Mouse (Mus musculus) MEL (cell line): ENCODE results near the gene Shtn1.

Source experiments
- MYC ChIP-seq: IDR thresholded peaks from 2 replicates; pipeline ENCODE4 v1.6.1; 2011; ENCODE audit warnings: low read depth, mild to moderate bottlenecking, low read length, improper control_type of control experiment, moderate library complexity
- POLR2AphosphoS2 ChIP-seq: IDR thresholded peaks from 2 replicates; pipeline ENCODE4 v1.6.1; 2011; ENCODE audit warnings: low read length, improper control_type of control experiment
- USF2 ChIP-seq, 2 experiments: IDR thresholded peaks; 2 replicates each; pipeline ENCODE4 v1.6.1; 2011 to 2012; ENCODE audit warnings: improper control_type of control experiment in 2 of 2, low read length in 2 of 2, borderline replicate concordance in 1 of 2, inconsistent platforms in 1 of 2, low read depth in 1 of 2, mild to moderate bottlenecking in 1 of 2; ENCODE audit not compliant: insufficient read depth in 1 of 2
- ZMIZ1 ChIP-seq: IDR thresholded peaks from 2 replicates; pipeline ENCODE4 v1.6.1; 2012; ENCODE audit warnings: low read depth, mild to moderate bottlenecking, inconsistent platforms, low read length, improper control_type of control experiment, moderate library complexity

- TF ChIP-seq MYC = no peak
- no peak for TF ChIP-seq ZMIZ1
- no peak for TF ChIP-seq POLR2AphosphoS2
- no peak for TF ChIP-seq USF2 (IDR thresholded peaks at IDR 0.05; ENCODE audit: borderline replicate concordance in 1 of 2, insufficient read depth in 1 of 2, low read depth in 1 of 2, low read length in 2 of 2)
Measured at GRCm38 (mm10) chr19:58954779-58955178, 121.1 kb downstream of the Shtn1 start.
